Mouse (Mus musculus) 3134 (cell line): ENCODE data around the gene Sirt7.
"Not testable (repeated sequence)": the region's sequence is repeated elsewhere in the genome, so short reads cannot be mapped to it uniquely, and the experiment has no call there.

Source experiments
- DNase-seq: peaks from one replicate; pipeline ENCODE4 v3.0.0-alpha.2; 2011; ENCODE audit warnings: low spot score; ENCODE audit not compliant: insufficient read length; ENCODE audit errors: extremely low read depth

Sirt7 gene

GRCm38 (mm10) chr11:120597240-120598235 is 27.5 kb downstream of the Sirt7 start:
- peak; percentile 64 for DNase-seq

- DNase-seq = no peak
Measured at GRCm38 (mm10) chr11:120588531-120588930, 36.5 kb downstream of the Sirt7 start.

GRCm38 (mm10) chr11:120583937-120584336 is 41.1 kb downstream of the Sirt7 start:
- DNase-seq = no peak

- DNase-seq = not testable (repeated sequence)
Measured at GRCm38 (mm10) chr11:120582982-120583293, 42.1 kb downstream of the Sirt7 start.

GRCm38 (mm10) chr11:120582268-120582981 is 42.6 kb downstream of the Sirt7 start:
- DNase-seq = no peak

- peak; percentile 90 for DNase-seq
Measured at GRCm38 (mm10) chr11:120581490-120582267, 43.4 kb downstream of the Sirt7 start, which contains the start of gene Arhgdia. Gene Arhgdia, minus strand, starts transcription at chr11:120581624.

- DNase-seq = peak; percentile 66
Measured at GRCm38 (mm10) chr11:120580871-120581331, 44.1 kb downstream of the Sirt7 start.

- DNase-seq = no peak
Measured at GRCm38 (mm10) chr11:120580190-120580589, 44.9 kb downstream of the Sirt7 start.

- DNase-seq = no peak
Measured at GRCm38 (mm10) chr11:120579316-120580107, 45.5 kb downstream of the Sirt7 start.

GRCm38 (mm10) chr11:120578694-120579243 is 46.3 kb downstream of the Sirt7 start:
- DNase-seq = no peak

GRCm38 (mm10) chr11:120578024-120578693 is 46.9 kb downstream of the Sirt7 start:
- DNase-seq = no peak

- DNase-seq = no peak
Measured at GRCm38 (mm10) chr11:120577211-120578023, 47.6 kb downstream of the Sirt7 start.

GRCm38 (mm10) chr11:120576365-120576981 is 48.6 kb downstream of the Sirt7 start:
- DNase-seq = no peak

GRCm38 (mm10) chr11:120575940-120576339 is 49.1 kb downstream of the Sirt7 start:
- DNase-seq = no peak

GRCm38 (mm10) chr11:120575046-120575445 is 50.0 kb downstream of the Sirt7 start:
- DNase-seq = no peak

- no peak for DNase-seq
Measured at GRCm38 (mm10) chr11:120574278-120574600, 50.8 kb downstream of the Sirt7 start.

- no peak for DNase-seq
Measured at GRCm38 (mm10) chr11:120573585-120574277, 51.3 kb downstream of the Sirt7 start.
